Mouse (Mus musculus): ENCODE measurements at regions not wholly inside any gene's neighbourhood (a gene's known extent, or its start where the extent isn't known, plus 50 kb on each side); places are given as distances from the start of the nearest gene placed in this dataset.

- Histone ChIP-seq H3K4me1 (ENCODE audit: control insufficient read depth, insufficient read depth, low read length) (no peaks in the 10 kb centered on the region), H3K4me2 (replicated peaks; ENCODE audit: low read depth, low read length) (no peak overlapping the region), H3K9ac (replicated peaks; ENCODE audit: low read depth, low read length) (no peak overlapping the region), H3K27ac (ENCODE audit: low read length) (no peak overlapping the region), H3K4me3 (ENCODE audit: low read depth, low read length) (no peak overlapping the region), H3K9me3 (ENCODE audit: control insufficient read depth, low read depth, low read length) (no peaks in the 10 kb centered on the region), H3K36me3 (ENCODE audit: control insufficient read depth, insufficient read depth, low read length) (no peaks in the 10 kb centered on the region), H3K27me3 (ENCODE audit: control insufficient read depth, insufficient read depth, low read length) (no peaks in the 10 kb centered on the region)
- ATAC-seq (ENCODE audit: insufficient number of reproducible peaks, insufficient read depth, low FRiP score, low read depth), result no peak
- WGBS, result 22% methylated on average over 7 of the region's 7 CpGs
These were observed 268.0 kb upstream of the Cxcr4 start for GRCm38 (mm10) chr1:128860094-128860493.

DNA sequence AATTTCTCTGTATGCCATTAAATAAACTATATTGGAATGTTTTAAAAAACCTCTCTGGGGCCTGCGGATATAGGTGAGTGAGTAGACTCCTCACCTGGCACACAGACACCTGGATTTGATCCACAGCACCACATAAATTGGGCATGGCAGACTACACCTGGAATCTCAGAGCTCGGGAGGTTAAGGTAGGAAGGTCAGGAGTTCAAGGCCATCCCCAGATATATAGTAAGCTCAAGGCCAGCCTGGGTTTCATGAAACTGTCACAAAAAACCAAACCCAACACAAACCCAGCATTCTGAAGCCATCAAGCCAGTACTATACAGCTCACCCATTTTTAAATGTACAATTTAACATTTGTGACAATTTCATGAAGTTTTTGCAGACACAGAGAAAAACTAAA lies 266.6 kb upstream of the Cxcr4 start:
- no peak overlapping the region for H3K4me3 ChIP-seq (ENCODE audit: low read depth, low read length)
- WGBS, result 61% methylated on average over 2 of the region's 2 CpGs
- no peak overlapping the region for H3K9ac ChIP-seq (replicated peaks; ENCODE audit: low read depth, low read length)
- no peaks in the 10 kb centered on the region for H3K9me3 ChIP-seq (ENCODE audit: control insufficient read depth, low read depth, low read length)
- no peaks in the 10 kb centered on the region for H3K4me1 ChIP-seq (ENCODE audit: control insufficient read depth, insufficient read depth, low read length)
- H3K27ac ChIP-seq (ENCODE audit: low read length), result no peak overlapping the region
- no peak for ATAC-seq (ENCODE audit: insufficient number of reproducible peaks, insufficient read depth, low FRiP score, low read depth)
- H3K27me3 ChIP-seq (ENCODE audit: control insufficient read depth, insufficient read depth, low read length), result no peaks in the 10 kb centered on the region
- no peaks in the 10 kb centered on the region for H3K36me3 ChIP-seq (ENCODE audit: control insufficient read depth, insufficient read depth, low read length)
- H3K4me2 ChIP-seq (replicated peaks; ENCODE audit: low read depth, low read length), result no peak overlapping the region

GRCm38 (mm10) chr1:128856933-128857332 lies 264.8 kb upstream of the Cxcr4 start:
- Histone ChIP-seq H3K4me2 (replicated peaks; ENCODE audit: low read depth, low read length) (no peak overlapping the region), H3K27ac (ENCODE audit: low read length) (no peak overlapping the region), H3K4me3 (ENCODE audit: low read depth, low read length) (no peak overlapping the region), H3K4me1 (ENCODE audit: control insufficient read depth, insufficient read depth, low read length) (no peaks in the 10 kb centered on the region), H3K9me3 (ENCODE audit: control insufficient read depth, low read depth, low read length) (no peaks in the 10 kb centered on the region), H3K27me3 (ENCODE audit: control insufficient read depth, insufficient read depth, low read length) (no peaks in the 10 kb centered on the region), H3K9ac (replicated peaks; ENCODE audit: low read depth, low read length) (no peak overlapping the region), H3K36me3 (ENCODE audit: control insufficient read depth, insufficient read depth, low read length) (no peaks in the 10 kb centered on the region)
- no peak for ATAC-seq (ENCODE audit: insufficient number of reproducible peaks, insufficient read depth, low FRiP score, low read depth)
- WGBS, result 70% methylated on average over 2 of the region's 2 CpGs

- no peaks in the 10 kb centered on the region for H3K27me3 ChIP-seq (ENCODE audit: control insufficient read depth, insufficient read depth, low read length)
- H3K36me3 ChIP-seq (ENCODE audit: control insufficient read depth, insufficient read depth, low read length), result no peaks in the 10 kb centered on the region
- no peak for ATAC-seq (ENCODE audit: insufficient number of reproducible peaks, insufficient read depth, low FRiP score, low read depth)
- H3K27ac ChIP-seq (ENCODE audit: low read length), result no peak overlapping the region
- H3K9me3 ChIP-seq (ENCODE audit: control insufficient read depth, low read depth, low read length), result no peaks in the 10 kb centered on the region
- no peak overlapping the region for H3K9ac ChIP-seq (replicated peaks; ENCODE audit: low read depth, low read length)
- no peak overlapping the region for H3K4me2 ChIP-seq (replicated peaks; ENCODE audit: low read depth, low read length)
- H3K4me3 ChIP-seq (ENCODE audit: low read depth, low read length), result no peak overlapping the region
- no peaks in the 10 kb centered on the region for H3K4me1 ChIP-seq (ENCODE audit: control insufficient read depth, insufficient read depth, low read length)
- 56% methylated on average over 9 of the region's 9 CpGs for WGBS
These were observed 262.6 kb upstream of the Cxcr4 start for GRCm38 (mm10) chr1:128854649-128855048.

GRCm38 (mm10) chr1:128853286-128853685 lies 261.2 kb upstream of the Cxcr4 start:
- Histone ChIP-seq H3K36me3 (ENCODE audit: control insufficient read depth, insufficient read depth, low read length) (no peaks in the 10 kb centered on the region), H3K9ac (replicated peaks; ENCODE audit: low read depth, low read length) (no peak overlapping the region), H3K4me2 (replicated peaks; ENCODE audit: low read depth, low read length) (no peak overlapping the region), H3K9me3 (ENCODE audit: control insufficient read depth, low read depth, low read length) (no peaks in the 10 kb centered on the region), H3K27ac (ENCODE audit: low read length) (no peak overlapping the region), H3K4me1 (ENCODE audit: control insufficient read depth, insufficient read depth, low read length) (no peaks in the 10 kb centered on the region), H3K4me3 (ENCODE audit: low read depth, low read length) (no peak overlapping the region), H3K27me3 (ENCODE audit: control insufficient read depth, insufficient read depth, low read length) (no peaks in the 10 kb centered on the region)
- no peak for ATAC-seq (ENCODE audit: insufficient number of reproducible peaks, insufficient read depth, low FRiP score, low read depth)
- WGBS, result 88% methylated on average over 9 of the region's 10 CpGs

- no peak for ATAC-seq (ENCODE audit: insufficient number of reproducible peaks, insufficient read depth, low FRiP score, low read depth)
- Histone ChIP-seq H3K4me3 (ENCODE audit: low read depth, low read length) (no peak overlapping the region), H3K9me3 (ENCODE audit: control insufficient read depth, low read depth, low read length) (no peaks in the 10 kb centered on the region), H3K4me1 (ENCODE audit: control insufficient read depth, insufficient read depth, low read length) (no peaks in the 10 kb centered on the region), H3K36me3 (ENCODE audit: control insufficient read depth, insufficient read depth, low read length) (no peaks in the 10 kb centered on the region), H3K9ac (replicated peaks; ENCODE audit: low read depth, low read length) (no peak overlapping the region), H3K4me2 (replicated peaks; ENCODE audit: low read depth, low read length) (no peak overlapping the region), H3K27ac (ENCODE audit: low read length) (no peak overlapping the region), H3K27me3 (ENCODE audit: control insufficient read depth, insufficient read depth, low read length) (no peaks in the 10 kb centered on the region)
- WGBS, result 88% methylated on average over 4 of the region's 4 CpGs
These were observed 245.3 kb upstream of the Cxcr4 start for GRCm38 (mm10) chr1:128837361-128837760.

GRCm38 (mm10) chr1:128835510-128835909 lies 243.4 kb upstream of the Cxcr4 start:
- no peak overlapping the region for H3K9ac ChIP-seq (replicated peaks; ENCODE audit: low read depth, low read length)
- no peak overlapping the region for H3K27ac ChIP-seq (ENCODE audit: low read length)
- H3K4me2 ChIP-seq (replicated peaks; ENCODE audit: low read depth, low read length), result no peak overlapping the region
- no peaks in the 10 kb centered on the region for H3K27me3 ChIP-seq (ENCODE audit: control insufficient read depth, insufficient read depth, low read length)
- H3K4me3 ChIP-seq (ENCODE audit: low read depth, low read length), result no peak overlapping the region
- no peaks in the 10 kb centered on the region for H3K9me3 ChIP-seq (ENCODE audit: control insufficient read depth, low read depth, low read length)
- WGBS, result 89% methylated on average over 8 of the region's 8 CpGs
- H3K36me3 ChIP-seq (ENCODE audit: control insufficient read depth, insufficient read depth, low read length), result no peaks in the 10 kb centered on the region
- H3K4me1 ChIP-seq (ENCODE audit: control insufficient read depth, insufficient read depth, low read length), result 0 out of 2 replicates have a peak, but pooled peaks cover 3% of the 10 kb centered on the region
- ATAC-seq (ENCODE audit: insufficient number of reproducible peaks, insufficient read depth, low FRiP score, low read depth), result no peak

GRCm38 (mm10) chr1:128833096-128833715 lies 241.1 kb upstream of the Cxcr4 start:
- WGBS, result 45% methylated on average over 11 of the region's 11 CpGs
- no peak for ATAC-seq (ENCODE audit: insufficient number of reproducible peaks, insufficient read depth, low FRiP score, low read depth)

More at GRCm38 (mm10) chr1:128833096-128833715, 241.1 kb upstream of the Cxcr4 start:
- Histone ChIP-seq H3K9ac (replicated peaks; ENCODE audit: low read depth, low read length) (no peak overlapping the region), H3K9me3 (ENCODE audit: control insufficient read depth, low read depth, low read length) (no peaks in the 10 kb centered on the region), H3K4me1 (ENCODE audit: control insufficient read depth, insufficient read depth, low read length) (0 out of 2 replicates have a peak, but pooled peaks cover 3% of the 10 kb centered on the region), H3K27ac (ENCODE audit: low read length) (no peak overlapping the region), H3K27me3 (ENCODE audit: control insufficient read depth, insufficient read depth, low read length) (no peaks in the 10 kb centered on the region), H3K4me2 (replicated peaks; ENCODE audit: low read depth, low read length) (no peak overlapping the region), H3K4me3 (ENCODE audit: low read depth, low read length) (no peak overlapping the region), H3K36me3 (ENCODE audit: control insufficient read depth, insufficient read depth, low read length) (no peaks in the 10 kb centered on the region)
